Mouse (Mus musculus): ENCODE data around the gene Aup1.

Gene Aup1

GRCm38 (mm10) chr6:83101688-83102556 is 47.6 kb downstream of the Aup1 start:
- peak; percentile 34 to 58 for DNase-seq (ENCODE audit: low spot score in 2 of 2)

- no peak for DNase-seq (ENCODE audit: low spot score in 2 of 2)
Observed at GRCm38 (mm10) chr6:83103130-83103650, 48.9 kb downstream of the Aup1 start.

- DNase-seq (ENCODE audit: low spot score in 2 of 2), result no peak
Observed at GRCm38 (mm10) chr6:83104158-83104557, 49.8 kb downstream of the Aup1 start.
